Mouse (Mus musculus) testis, adult 2 months (tissue): ENCODE measurements around the gene Kank2.

Experiments used
- CTCF ChIP-seq: fragments of 200-500 bp; IDR thresholded peaks from 2 replicates; pipeline ENCODE4 v1.5.1; 2012; ENCODE audit warnings: low read depth, mild to moderate bottlenecking, inconsistent platforms, low read length, moderate library complexity; ENCODE audit not compliant: control insufficient read depth, insufficient read depth, insufficient replicate concordance
- POLR2A ChIP-seq: fragments of 200-500 bp; IDR thresholded peaks from 2 replicates; pipeline ENCODE4 v1.6.1; 2012; ENCODE audit warnings: low read depth, mild to moderate bottlenecking, inconsistent platforms, low read length, moderate library complexity; ENCODE audit not compliant: control insufficient read depth

GRCm38 (mm10) chr9:21758576-21759529, 39.7 kb downstream of the Kank2 start:
- TF ChIP-seq CTCF = no peak
- TF ChIP-seq POLR2A = no peak
